Mouse (Mus musculus) spleen, adult 2 months (tissue): ENCODE measurements around the gene Gcnt4. TPM values are rescaled to one million over a fixed set of nuclear protein-coding genes. Genes with fewer than 3 reads are reported as not detected.
A peak's percentile ranks its signal among the peaks of the same experiment; 100 is the strongest.

Experiments
- DNase-seq, 2 experiments: peaks; one replicate each; pipeline versions ENCODE4 v3.0.0 to v3.0.0-alpha.2; 2012 to 2021; ENCODE audit warnings: low spot score in 2 of 2, low read depth in 1 of 2
- H3K27ac ChIP-seq: fragments of 200-500 bp; 2 replicates; pipeline ENCODE4 v1.5.1; 2012; ENCODE audit warnings: low read length, inconsistent platforms; ENCODE audit not compliant: insufficient read depth
- H3K27me3 ChIP-seq: fragments of 200-500 bp; 2 replicates; pipeline ENCODE4 v1.6.1; 2012; ENCODE audit warnings: mild to moderate bottlenecking, moderate library complexity, low read length, inconsistent platforms; ENCODE audit not compliant: control insufficient read depth, insufficient read depth
- H3K36me3 ChIP-seq: fragments of 200-500 bp; 2 replicates; pipeline ENCODE4 v1.6.1; 2012; ENCODE audit warnings: mild to moderate bottlenecking, low read length, inconsistent platforms; ENCODE audit not compliant: control insufficient read depth, insufficient read depth
- H3K4me1 ChIP-seq: fragments of 200-500 bp; 2 replicates; pipeline ENCODE4 v1.6.1; 2011; ENCODE audit warnings: inconsistent platforms; ENCODE audit not compliant: control insufficient read depth, insufficient read depth, insufficient read length
- H3K4me3 ChIP-seq: fragments of 200-500 bp; 2 replicates; pipeline ENCODE4 v1.5.1; 2011; ENCODE audit warnings: mild to moderate bottlenecking, inconsistent platforms; ENCODE audit not compliant: insufficient read depth, insufficient read length; ENCODE audit errors: extremely low read depth
- CTCF ChIP-seq: fragments of 200-500 bp; IDR thresholded peaks from 2 replicates; pipeline ENCODE4 v1.5.1; 2011; ENCODE audit warnings: mild to moderate bottlenecking, inconsistent platforms; ENCODE audit not compliant: insufficient read depth, insufficient read length, insufficient replicate concordance; ENCODE audit errors: extremely low read depth
- POLR2A ChIP-seq: fragments of 200-500 bp; IDR thresholded peaks from 2 replicates; pipeline ENCODE4 v1.6.1; 2011; ENCODE audit warnings: low read depth, low read length, inconsistent platforms
- WGBS: fragments of 180-500 bp; shearing (Covaris S2); methylation state at CpG from one replicate; pipeline ENCODE4 v1.1.7; 2018; 5-methylcytosine and 5-hydroxymethylcytosine counted together
- polyA plus RNA-seq: library from polyadenylated mRNA; depleted of rRNA; stranded (reverse); fragments of >200 nt; gene quantifications from 2 replicates; pipeline ENCODE4 v1.2.3, GENCODE M21; 2012

The Gcnt4 gene
- polyA plus RNA-seq, 1 experiment, result 0.07 TPM

GRCm38 (mm10) chr13:96976986-96977595, 52.6 kb downstream of the Gcnt4 start:
- H3K4me1 ChIP-seq, result no peaks in the 10 kb centered on the region
- no peaks in the 10 kb centered on the region for H3K36me3 ChIP-seq
- no peak for DNase-seq
- no peak overlapping the region for H3K27ac ChIP-seq
- 88% methylated on average over 6 of the region's 6 CpGs for WGBS
- TF ChIP-seq POLR2A, result no peak
- no peak overlapping the region for H3K4me3 ChIP-seq
- H3K27me3 ChIP-seq, result no peaks in the 10 kb centered on the region

- no peak for DNase-seq
- no peak for TF ChIP-seq CTCF
- TF ChIP-seq POLR2A, result no peak
- no peak overlapping the region for H3K4me3 ChIP-seq
- no peaks in the 10 kb centered on the region for H3K36me3 ChIP-seq
- peaks cover 8% of the 10 kb centered on the region; the same call in 1 of the 2 replicates for H3K4me1 ChIP-seq
- H3K27ac ChIP-seq, result no peak overlapping the region
- no peaks in the 10 kb centered on the region for H3K27me3 ChIP-seq
These were observed 56.1 kb downstream of the Gcnt4 start for GRCm38 (mm10) chr13:96980561-96980960.

- no peak for DNase-seq
- H3K27me3 ChIP-seq, result no peaks in the 10 kb centered on the region
- H3K4me1 ChIP-seq, result peaks cover 8% of the 10 kb centered on the region; the same call in 1 of the 2 replicates
- 2% methylated on average over 26 of the region's 26 CpGs for WGBS
- no peak for TF ChIP-seq POLR2A
- TF ChIP-seq CTCF, result no peak
- peak overlapping the region; percentile 31; the same call in 1 of the 2 replicates for H3K4me3 ChIP-seq
- H3K36me3 ChIP-seq, result no peaks in the 10 kb centered on the region
- H3K27ac ChIP-seq, result no peak overlapping the region
These were observed 59.0 kb downstream of the Gcnt4 start for GRCm38 (mm10) chr13:96983251-96984126.

GRCm38 (mm10) chr13:96984688-96985087, 60.2 kb downstream of the Gcnt4 start:
- TF ChIP-seq CTCF (no peak), POLR2A (no peak)
- Histone ChIP-seq H3K27me3 (no peaks in the 10 kb centered on the region), H3K4me3 (no peak overlapping the region), H3K4me1 (peaks cover 8% of the 10 kb centered on the region; the same call in 1 of the 2 replicates), H3K27ac (no peak overlapping the region), H3K36me3 (no peaks in the 10 kb centered on the region)
- DNase-seq, result no peak
- 74% methylated on average over 5 of the region's 5 CpGs for WGBS

GRCm38 (mm10) chr13:96985599-96986275, 61.2 kb downstream of the Gcnt4 start:
- H3K4me3 ChIP-seq, result no peak overlapping the region
- no peaks in the 10 kb centered on the region for H3K27me3 ChIP-seq
- TF ChIP-seq POLR2A, result no peak
- TF ChIP-seq CTCF, result no peak
- WGBS, result 33% methylated on average over 12 of the region's 12 CpGs
- DNase-seq, result no peak
- H3K36me3 ChIP-seq, result no peaks in the 10 kb centered on the region
- H3K27ac ChIP-seq, result no peak overlapping the region
- H3K4me1 ChIP-seq, result peaks cover 8% of the 10 kb centered on the region; the same call in 1 of the 2 replicates

GRCm38 (mm10) chr13:96989129-96989528, 64.6 kb downstream of the Gcnt4 start:
- 94% methylated on average over 16 of the region's 16 CpGs for WGBS
- Histone ChIP-seq H3K36me3 (no peaks in the 10 kb centered on the region), H3K4me3 (no peak overlapping the region), H3K4me1 (no peaks in the 10 kb centered on the region), H3K27ac (no peak overlapping the region), H3K27me3 (no peaks in the 10 kb centered on the region)
- TF ChIP-seq CTCF (no peak), POLR2A (no peak)
- no peak for DNase-seq
